Mouse (Mus musculus) skeletal muscle tissue, adult 2 months (tissue): ENCODE measurements at regions not wholly inside any gene's neighbourhood (a gene's known extent, or its start where the extent isn't known, plus 50 kb on each side); places are given as distances from the start of the nearest gene placed in this dataset.

Experiments used
- DNase-seq: peaks from one replicate; pipeline ENCODE4 v3.0.0-alpha.2; 2012; ENCODE audit warnings: low read depth, low spot score

DNA sequence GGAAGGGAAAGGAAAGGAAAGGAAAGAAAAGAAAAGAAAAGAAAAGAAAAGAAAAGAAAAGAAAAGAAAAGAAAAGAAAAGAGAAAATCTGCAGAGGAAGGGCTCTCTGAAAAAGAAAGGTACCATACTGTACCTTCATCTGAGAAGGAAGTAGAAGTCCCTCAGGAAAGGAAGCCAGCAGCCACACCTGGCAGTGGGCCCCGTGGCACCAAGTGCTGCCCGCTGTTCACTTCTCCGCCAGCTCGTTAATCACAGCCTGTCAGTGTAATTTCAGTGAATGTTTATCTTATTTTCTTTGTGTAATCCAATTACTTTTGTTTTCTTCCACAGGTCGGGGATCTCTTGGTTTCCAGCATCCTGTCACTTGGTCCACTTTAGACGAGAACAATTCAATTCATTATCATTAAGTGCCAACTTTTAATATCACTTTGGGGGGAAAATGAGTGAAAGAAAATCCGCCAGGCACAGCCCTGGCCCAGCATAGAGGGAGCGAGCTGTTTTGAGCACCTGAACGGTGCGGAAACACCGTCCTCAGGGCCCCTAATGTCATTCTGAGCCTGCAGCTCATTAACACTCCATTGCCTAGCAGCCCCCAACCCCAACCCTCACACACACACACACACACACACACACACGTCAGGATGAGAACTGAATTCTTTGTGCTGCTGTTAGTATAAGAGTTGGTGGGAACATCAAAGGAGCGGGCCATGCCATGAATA is 309.7 kb downstream of the Irx2 start:
- no peak for DNase-seq

DNA sequence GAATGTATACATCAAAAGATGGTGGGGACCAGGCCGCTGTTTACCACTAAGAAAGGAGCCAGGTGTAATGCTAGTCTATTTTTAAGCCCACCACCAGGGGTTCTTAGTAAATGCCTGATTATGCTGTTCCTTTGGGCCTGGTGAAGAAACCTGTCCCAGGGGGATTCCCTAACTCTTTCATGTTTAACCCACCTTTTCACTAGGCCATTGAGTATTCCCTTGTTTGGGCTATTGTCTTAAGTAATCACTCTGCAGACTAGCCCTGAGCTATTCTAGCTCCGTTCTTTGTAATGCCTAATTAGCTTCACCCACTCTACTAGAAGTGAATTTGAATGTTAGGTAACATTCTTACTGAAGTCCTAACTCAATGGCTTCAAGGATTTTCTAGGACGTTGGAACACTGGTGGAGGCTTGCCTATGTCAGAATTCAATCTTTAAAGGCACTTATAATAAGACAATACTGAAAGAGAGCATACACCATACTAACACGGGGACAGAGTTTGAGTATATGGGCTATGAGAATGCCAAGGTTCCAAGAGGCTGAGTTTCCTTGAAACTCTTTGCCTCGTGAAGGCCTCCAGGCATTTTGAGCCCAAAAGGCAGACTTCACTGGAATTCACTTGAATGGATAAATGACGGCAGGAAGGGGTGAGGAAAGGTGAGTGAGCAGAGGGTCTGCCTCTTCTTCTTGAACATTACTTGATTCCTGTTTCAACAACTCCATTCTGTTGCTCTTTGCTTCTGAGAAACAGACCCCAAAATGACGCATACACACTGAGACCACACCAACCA is 312.7 kb upstream of the Irx4 start:
- no peak for DNase-seq

- no peak for DNase-seq
Measured at GRCm38 (mm10) chr13:72958616-72959518, 301.4 kb upstream of the Irx4 start.

GRCm38 (mm10) chr13:72961291-72961690 is 299.0 kb upstream of the Irx4 start:
- no peak for DNase-seq

DNA sequence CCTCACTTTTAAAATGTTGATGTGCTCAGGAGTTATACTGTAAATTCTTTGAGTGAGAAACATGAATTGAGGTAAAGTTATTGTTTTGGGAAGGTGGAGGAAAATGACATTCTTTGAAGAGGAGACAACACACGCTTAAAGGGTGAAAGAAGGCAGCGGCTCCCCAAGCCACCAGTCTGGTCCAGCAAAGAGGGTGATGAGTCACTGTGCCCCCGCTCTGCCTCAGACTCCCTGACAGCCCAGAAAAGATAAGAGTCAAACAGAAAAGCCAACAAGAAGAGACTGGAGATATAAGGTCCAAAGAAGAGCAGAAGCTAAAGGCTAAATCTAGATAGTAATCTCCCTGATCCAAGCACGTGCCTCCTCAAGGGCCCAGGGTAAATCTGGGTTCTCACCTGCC is 288.1 kb upstream of the Irx4 start:
- no peak for DNase-seq

- no peak for DNase-seq
Measured at GRCm38 (mm10) chr13:72972894-72973293, 287.4 kb upstream of the Irx4 start.

GRCm38 (mm10) chr13:72977213-72977612 is 283.1 kb upstream of the Irx4 start:
- no peak for DNase-seq

- DNase-seq = no peak
Measured at GRCm38 (mm10) chr13:72977971-72978370, 282.3 kb upstream of the Irx4 start.

GRCm38 (mm10) chr13:72978966-72979365 is 281.3 kb upstream of the Irx4 start:
- DNase-seq = no peak

- DNase-seq = no peak
Measured at GRCm38 (mm10) chr13:72992589-72993409, 267.5 kb upstream of the Irx4 start.

GRCm38 (mm10) chr13:72993410-72993858 is 266.8 kb upstream of the Irx4 start:
- DNase-seq = no peak

- DNase-seq = no peak
Measured at GRCm38 (mm10) chr13:72994538-72994937, 265.7 kb upstream of the Irx4 start.

DNA sequence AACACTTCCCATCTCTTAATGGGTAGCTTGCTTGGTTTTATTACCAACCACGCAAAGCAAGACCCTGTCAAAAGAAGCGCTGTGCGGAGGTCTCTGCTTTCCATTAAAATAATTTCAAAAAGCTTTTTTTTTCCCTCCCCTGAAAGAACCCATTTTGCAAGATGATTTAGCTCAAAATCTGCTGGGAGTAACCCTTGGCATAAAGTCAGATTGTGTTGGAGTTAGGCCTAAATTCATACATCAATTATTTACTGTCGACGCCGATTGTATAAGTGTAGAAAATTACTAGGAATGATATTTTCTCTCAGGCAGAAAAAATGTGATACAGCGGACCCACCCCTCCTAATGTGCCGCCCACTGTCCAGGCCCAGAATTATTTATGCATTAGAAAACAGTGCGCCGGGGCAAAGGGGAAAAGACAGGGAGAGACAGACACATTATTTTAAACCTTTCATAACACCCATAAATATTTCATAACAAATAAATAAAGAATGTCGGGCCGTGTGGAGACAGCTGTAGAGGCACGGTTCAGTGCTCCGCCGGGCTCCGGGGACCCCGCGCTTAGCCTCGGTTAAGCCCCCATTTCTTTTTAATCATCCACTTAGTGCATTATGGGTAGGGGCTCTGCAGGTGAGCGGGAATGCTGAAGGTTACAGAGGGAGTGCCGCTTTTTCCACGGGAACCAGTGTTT is 251.3 kb upstream of the Irx4 start:
- DNase-seq = no peak

- no peak for DNase-seq
Measured at GRCm38 (mm10) chr13:73009547-73010475, 250.5 kb upstream of the Irx4 start.

DNA sequence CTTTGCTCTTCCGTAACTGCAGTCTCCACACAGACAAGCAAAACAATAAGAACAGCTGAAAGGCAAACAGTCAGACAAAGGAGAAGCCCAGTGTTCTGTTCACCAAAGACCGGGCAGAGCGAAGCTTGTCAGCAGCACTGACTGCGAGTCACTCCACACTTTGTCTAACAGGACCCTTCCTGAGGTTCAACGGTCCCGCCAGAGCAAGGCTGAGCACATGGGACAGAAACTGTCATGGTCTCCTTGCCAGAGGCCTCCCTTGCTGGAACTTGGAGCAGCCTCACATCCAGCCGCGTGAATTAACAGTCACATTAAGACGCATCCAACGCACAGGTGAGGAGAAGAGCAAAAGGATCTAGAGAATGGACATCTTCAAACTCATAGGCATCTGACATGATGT is 241.1 kb upstream of the Irx4 start:
- DNase-seq = no peak

DNA sequence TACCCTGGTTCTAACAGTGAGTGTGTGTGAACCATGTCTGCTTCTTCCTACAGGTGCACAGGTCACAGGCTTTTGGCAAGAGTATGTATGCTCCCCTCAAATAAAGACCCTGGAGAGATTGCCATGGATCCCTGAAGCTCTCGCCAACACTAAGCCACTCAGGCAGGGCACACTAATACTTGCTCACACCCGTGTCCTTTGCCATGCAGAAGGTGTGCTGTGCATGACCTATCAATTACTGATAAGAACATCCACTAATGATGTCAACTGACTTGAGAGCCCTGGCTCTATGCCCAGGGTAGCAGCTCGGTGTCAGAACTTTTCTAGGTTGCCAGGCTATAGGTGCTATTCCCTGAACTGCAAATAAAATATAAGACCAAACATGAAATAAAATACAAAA is 229.1 kb upstream of the Irx4 start:
- DNase-seq = no peak

DNA sequence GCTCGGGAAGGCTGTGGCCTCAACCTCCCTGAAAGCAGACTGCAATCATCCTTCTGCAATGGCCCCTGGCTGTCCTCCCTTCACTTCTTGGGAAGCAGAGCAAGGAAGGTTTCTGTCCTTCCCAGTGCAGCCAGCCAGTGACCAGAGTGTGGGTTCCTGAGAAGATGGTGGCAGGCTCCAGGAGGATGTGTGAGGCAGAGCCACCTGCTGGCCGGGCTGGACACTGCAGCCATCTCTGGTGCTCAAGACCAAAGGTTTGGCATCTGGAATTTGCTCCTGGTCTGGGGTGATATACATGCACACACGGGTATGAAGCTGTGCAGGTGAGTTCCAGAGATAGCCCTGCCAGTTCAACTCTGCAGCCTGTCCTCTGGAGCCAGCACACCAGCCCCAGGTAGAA is 227.2 kb upstream of the Irx4 start:
- DNase-seq = peak; percentile 4

DNA sequence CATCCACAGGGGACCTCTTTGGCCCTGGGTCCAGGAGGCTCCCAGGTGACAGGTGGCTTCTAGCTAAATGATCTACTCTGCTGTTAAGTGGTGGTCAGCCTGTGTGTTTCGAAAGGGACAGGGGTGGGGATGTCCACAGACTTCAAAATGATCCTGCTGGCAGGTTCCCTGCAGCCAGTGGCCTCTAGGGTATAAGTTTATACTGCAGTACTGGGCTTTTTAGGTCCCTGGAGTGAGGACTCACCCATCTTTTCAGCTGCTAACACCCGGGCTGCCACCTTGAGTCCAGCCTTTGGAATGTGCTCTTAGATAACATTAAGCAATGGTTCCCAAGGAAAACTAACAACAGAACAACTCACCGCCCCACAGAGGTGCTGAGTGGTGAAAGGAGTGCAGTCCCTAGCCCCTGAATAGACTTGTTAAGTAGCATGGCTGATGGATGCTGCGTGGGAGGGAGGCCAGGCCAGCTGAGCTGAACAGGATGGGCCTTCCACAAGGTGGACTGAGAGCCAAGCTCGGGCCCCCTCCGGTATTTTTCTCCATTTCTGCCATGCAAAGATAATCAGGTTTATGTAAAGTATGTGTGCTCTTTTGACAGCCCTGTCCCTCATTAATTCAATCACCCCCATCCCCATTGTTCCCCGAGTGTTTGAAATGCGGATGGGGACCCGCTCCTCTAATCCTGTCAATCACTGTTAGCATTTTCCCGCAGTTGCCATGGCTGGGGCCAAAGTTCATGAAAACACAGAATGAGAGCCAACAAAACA is 226.0 kb upstream of the Irx4 start:
- DNase-seq = no peak

DNA sequence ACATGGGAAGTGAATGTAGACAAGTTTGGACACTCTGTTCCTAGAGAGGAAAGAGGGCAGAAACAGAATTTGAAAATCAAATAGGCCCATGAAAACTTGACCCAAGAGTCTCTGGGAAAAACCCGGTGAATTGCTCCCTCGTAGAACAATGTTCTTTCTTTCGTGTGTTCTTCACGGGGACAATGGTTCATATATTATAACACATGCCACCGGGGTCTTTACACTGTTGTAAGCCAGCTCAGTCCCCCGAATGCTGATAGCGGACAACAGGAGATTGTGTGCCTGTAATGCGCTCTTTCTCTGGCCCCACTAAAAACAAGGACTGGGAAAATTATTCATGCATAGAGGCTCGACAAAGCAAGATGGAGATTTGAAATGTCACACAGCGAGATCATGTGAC is 225.4 kb upstream of the Irx4 start:
- DNase-seq = no peak
